Comparison of ENCODE assay signal across 17 mouse cellular contexts in the genomic region with DNA sequence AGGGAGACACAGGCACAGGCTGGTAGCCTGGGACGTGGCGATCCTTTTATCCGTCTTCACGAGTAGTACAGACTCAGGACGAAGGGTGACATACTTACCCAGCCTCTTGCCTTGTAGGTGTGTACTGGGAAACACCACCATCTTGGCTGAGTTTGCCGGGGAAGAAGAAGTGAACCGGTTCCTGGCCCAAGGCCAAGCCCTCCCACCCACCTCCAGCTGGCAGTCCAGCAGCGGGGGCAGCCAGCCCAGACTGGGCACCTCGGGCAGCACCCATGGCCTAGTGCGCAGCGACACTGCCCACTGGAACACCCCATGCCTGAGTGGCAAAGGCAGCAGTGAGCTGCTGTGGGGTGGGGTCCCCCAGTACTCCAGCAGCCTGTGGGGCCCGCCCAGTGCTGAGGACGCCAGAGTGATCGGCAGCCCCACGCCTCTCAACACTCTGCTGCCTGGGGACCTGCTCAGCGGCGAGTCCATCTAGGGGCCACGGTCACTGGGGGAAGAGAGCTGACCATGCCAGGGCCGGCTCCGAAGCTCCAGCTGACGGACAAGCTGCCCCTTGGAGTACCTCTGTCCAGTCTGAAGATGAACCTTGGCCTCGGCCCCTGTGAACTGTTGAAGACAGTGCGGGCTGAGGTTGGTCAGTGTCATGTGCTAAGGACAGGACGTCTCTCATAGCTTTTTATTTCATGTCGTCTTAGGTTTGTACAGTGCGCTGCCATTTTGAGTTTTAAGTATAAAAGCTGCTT. TPM values are rescaled to one million over a fixed set of nuclear protein-coding genes. Genes with fewer than 3 reads are reported as not detected.
DNase-seq lines count a peak whose midpoint lies in the region; ATAC-seq and TF ChIP-seq lines count a peak whose summit lies in the region.
"Had no signal": no experiment of that assay in that cellular context is flagged by ENCODE, and none has a peak within 500 bp of the region (broad histone marks: within the 10 kb centered on the region; RNA-seq: fewer than 3 reads in every experiment).

No protein-coding gene starts in this region.

- WGBS in heart, embryonic 11.5 days (ENCODE audit: insufficient replicate concordance), result 91% methylated on average over 26 of the region's 26 CpGs
- WGBS in limb, embryonic 15.5 days, result 89% methylated on average over 26 of the region's 26 CpGs
- 96% methylated on average over 26 of the region's 26 CpGs for WGBS in limb, embryonic 10.5 days
- 93% methylated on average over 26 of the region's 26 CpGs for WGBS in intestine, postnatal 0 days

- no peaks in the 10 kb centered on the region for H3K27me3 ChIP-seq in heart, embryonic 11.5 days (ENCODE audit: control insufficient read depth, insufficient read depth, low read length)
- no peaks in the 10 kb centered on the region for H3K27me3 ChIP-seq in limb, embryonic 15.5 days
- no peaks in the 10 kb centered on the region for H3K27me3 ChIP-seq in limb, embryonic 10.5 days (ENCODE audit: low read depth, poor library complexity, severe bottlenecking)
- no peaks in the 10 kb centered on the region for H3K27me3 ChIP-seq in intestine, postnatal 0 days (replicated peaks; ENCODE audit: control insufficient read depth, insufficient read depth, low read length)
- H3K27me3 ChIP-seq: liver, embryonic 15.5 days; midbrain, embryonic 15.5 days; neural tube, embryonic 12.5 days had no signal

- H3K4me2 ChIP-seq in heart, embryonic 11.5 days, result no peak overlapping the region
- H3K4me2 ChIP-seq in limb, embryonic 15.5 days, result no peak overlapping the region
- no peak overlapping the region for H3K4me2 ChIP-seq in intestine, postnatal 0 days (replicated peaks; ENCODE audit: low read depth)
- H3K4me2 ChIP-seq: liver, embryonic 15.5 days; midbrain, embryonic 15.5 days; neural tube, embryonic 12.5 days had no signal

- peak; percentile 91 for DNase-seq in heart, adult 11 months
- no peak for DNase-seq in limb, embryonic 10.5 days (ENCODE audit: low spot score)
- DNase-seq in kidney, postnatal 25 days, result peak; percentile 58 to 82
- no peak for DNase-seq in heart, adult 9 months (ENCODE audit: low spot score in 2 of 2)
- DNase-seq in urinary bladder, postnatal 10 days (ENCODE audit: low spot score), result no peak
- DNase-seq: cerebellum, adult 11-12 months; heart, postnatal 36 days; thymus, postnatal 14 days had no signal

- H3K36me3 ChIP-seq in heart, embryonic 11.5 days (ENCODE audit: control insufficient read depth, insufficient read depth, low read length), result peaks cover 40% of the 10 kb centered on the region
- H3K36me3 ChIP-seq in limb, embryonic 15.5 days, result peaks cover 91% of the 10 kb centered on the region
- H3K36me3 ChIP-seq in limb, embryonic 10.5 days, result peaks cover 89% of the 10 kb centered on the region
- peaks cover 84% of the 10 kb centered on the region for H3K36me3 ChIP-seq in intestine, postnatal 0 days (ENCODE audit: control insufficient read depth, insufficient read depth)

- H3K9ac ChIP-seq in heart, embryonic 11.5 days (ENCODE audit: low read depth, low read length), result no peak overlapping the region
- no peak overlapping the region for H3K9ac ChIP-seq in limb, embryonic 15.5 days
- H3K9ac ChIP-seq in intestine, postnatal 0 days (ENCODE audit: low read depth, low read length), result no peak overlapping the region
- H3K9ac ChIP-seq: liver, embryonic 15.5 days; midbrain, embryonic 15.5 days; neural tube, embryonic 12.5 days had no signal

- TF ChIP-seq CTCF in intestine, postnatal 0 days (IDR thresholded peaks at IDR 0.05; ENCODE audit: low read depth), result no peak

- H3K27ac ChIP-seq in heart, embryonic 11.5 days (ENCODE audit: low read depth, low read length), result no peak overlapping the region; the same call in 1 of the 2 replicates
- H3K27ac ChIP-seq in limb, embryonic 15.5 days, result 0 out of 2 replicates have a peak overlapping the region, but pooled peaks have one; percentile 8
- H3K27ac ChIP-seq in limb, embryonic 10.5 days, result no peak overlapping the region
- peak overlapping the region; percentile 35; the same call in 1 of the 2 replicates for H3K27ac ChIP-seq in intestine, postnatal 0 days (ENCODE audit: low read depth, low read length)
- H3K27ac ChIP-seq: heart, embryonic 10.5 days; liver, embryonic 15.5 days; macrophage; midbrain, embryonic 15.5 days; neural tube, embryonic 12.5 days had no signal

- no peaks in the 10 kb centered on the region for H3K9me3 ChIP-seq in heart, embryonic 11.5 days (replicated peaks; ENCODE audit: control insufficient read depth, low read length)
- no peaks in the 10 kb centered on the region for H3K9me3 ChIP-seq in limb, embryonic 15.5 days
- no peaks in the 10 kb centered on the region for H3K9me3 ChIP-seq in limb, embryonic 10.5 days (replicated peaks)
- H3K9me3 ChIP-seq in intestine, postnatal 0 days (ENCODE audit: control insufficient read depth), result no peaks in the 10 kb centered on the region
- H3K9me3 ChIP-seq: heart, embryonic 10.5 days; liver, embryonic 15.5 days; midbrain, embryonic 15.5 days; neural tube, embryonic 12.5 days had no signal

- no peaks in the 10 kb centered on the region for H3K4me1 ChIP-seq in heart, embryonic 11.5 days (ENCODE audit: control insufficient read depth, insufficient read depth, low read length)
- H3K4me1 ChIP-seq in limb, embryonic 15.5 days, result no peaks in the 10 kb centered on the region
- H3K4me1 ChIP-seq in limb, embryonic 10.5 days, result no peaks in the 10 kb centered on the region
- H3K4me1 ChIP-seq in intestine, postnatal 0 days (replicated peaks; ENCODE audit: control insufficient read depth, insufficient read depth, low read length), result no peaks in the 10 kb centered on the region
- H3K4me1 ChIP-seq: midbrain, embryonic 15.5 days; neural tube, embryonic 12.5 days had no signal

- ATAC-seq in heart, embryonic 11.5 days (replicated peaks; ENCODE audit: insufficient number of reproducible peaks, low FRiP score, low TSS enrichment), result no peak
- ATAC-seq in limb, embryonic 15.5 days (ENCODE audit: insufficient number of reproducible peaks, low FRiP score, low TSS enrichment, low read depth), result no peak
- no peak for ATAC-seq in intestine, postnatal 0 days
- ATAC-seq: midbrain, embryonic 15.5 days had no signal

- H3K4me3 ChIP-seq in heart, embryonic 11.5 days (ENCODE audit: low read depth, low read length), result no peak overlapping the region
- no peak overlapping the region for H3K4me3 ChIP-seq in limb, embryonic 15.5 days
- H3K4me3 ChIP-seq in limb, embryonic 10.5 days, result no peak overlapping the region
- no peak overlapping the region for H3K4me3 ChIP-seq in intestine, postnatal 0 days (ENCODE audit: low read depth, low read length)
- H3K4me3 ChIP-seq: erythroblast, embryonic 14.5 days; heart, embryonic 10.5 days; liver, embryonic 15.5 days; midbrain, embryonic 15.5 days; neural tube, embryonic 12.5 days had no signal

RNA-seq across cellular contexts. Expression of a gene that starts 21.3 kb away (rescaled TPM):
- 4.4 and 4.5 TPM in 2 replicates for polyA plus RNA-seq in heart, embryonic 11.5 days (2014; fragmentation: Nextera tagmentation; extraction: Ambion mirVana)
- polyA plus RNA-seq in limb, embryonic 15.5 days (2015; fragmentation: Nextera tagmentation; extraction: Ambion mirVana), result 1.2 and 2.0 TPM in 2 replicates
- polyA plus RNA-seq in limb, embryonic 10.5 days (2016; fragmentation: Nextera tagmentation; extraction: Ambion mirVana), result 1.4 and 1.5 TPM in 2 replicates
- 18.2 TPM in 2 replicates for polyA plus RNA-seq in intestine, postnatal 0 days (2015; fragmentation: Nextera tagmentation; extraction: Ambion mirVana)

RNA-seq across cellular contexts. Expression of a gene that starts 21.5 kb away (rescaled TPM):
- polyA plus RNA-seq in heart, embryonic 11.5 days (2014; fragmentation: Nextera tagmentation; extraction: Ambion mirVana), result 23.8 and 26.2 TPM in 2 replicates
- polyA plus RNA-seq in limb, embryonic 15.5 days (2015; fragmentation: Nextera tagmentation; extraction: Ambion mirVana), result 24.5 and 25.9 TPM in 2 replicates
- polyA plus RNA-seq in limb, embryonic 10.5 days (2016; fragmentation: Nextera tagmentation; extraction: Ambion mirVana), result 25.1 and 28.2 TPM in 2 replicates
- polyA plus RNA-seq in intestine, postnatal 0 days (2015; fragmentation: Nextera tagmentation; extraction: Ambion mirVana), result 23.8 and 26.3 TPM in 2 replicates

RNA-seq across cellular contexts. Expression of a gene that starts 36.9 kb away (rescaled TPM):
- polyA plus RNA-seq in heart, embryonic 11.5 days (2014; fragmentation: Nextera tagmentation; extraction: Ambion mirVana), result 3.2 and 3.9 TPM in 2 replicates
- 0.55 TPM in 1 of 2 replicates, not detected in the other for polyA plus RNA-seq in limb, embryonic 15.5 days (2015; fragmentation: Nextera tagmentation; extraction: Ambion mirVana)
- 1.6 and 2.3 TPM in 2 replicates for polyA plus RNA-seq in limb, embryonic 10.5 days (2016; fragmentation: Nextera tagmentation; extraction: Ambion mirVana)
- not detected in 2 replicates for polyA plus RNA-seq in intestine, postnatal 0 days (2015; fragmentation: Nextera tagmentation; extraction: Ambion mirVana)
- polyA plus RNA-seq: macrophage; midbrain, embryonic 15.5 days had no signal

RNA-seq across cellular contexts. Expression of a gene that starts 48.9 kb away (rescaled TPM):
- polyA plus RNA-seq in heart, embryonic 11.5 days (2014; fragmentation: Nextera tagmentation; extraction: Ambion mirVana), result 0.34 and 0.62 TPM in 2 replicates
- polyA plus RNA-seq in limb, embryonic 15.5 days (2015; fragmentation: Nextera tagmentation; extraction: Ambion mirVana), result 0.50 and 0.71 TPM in 2 replicates
- polyA plus RNA-seq in limb, embryonic 10.5 days (2016; fragmentation: Nextera tagmentation; extraction: Ambion mirVana), result 0.23 and 0.58 TPM in 2 replicates
- polyA plus RNA-seq in intestine, postnatal 0 days (2015; fragmentation: Nextera tagmentation; extraction: Ambion mirVana), result 0.29 and 0.37 TPM in 2 replicates
- polyA plus RNA-seq: neural tube, embryonic 12.5 days had no signal

RNA-seq across cellular contexts. Expression of a gene that starts 48.9 kb away (rescaled TPM):
- 78.7 and 79.2 TPM in 2 replicates for polyA plus RNA-seq in heart, embryonic 11.5 days (2014; fragmentation: Nextera tagmentation; extraction: Ambion mirVana)
- 74.0 and 85.6 TPM in 2 replicates for polyA plus RNA-seq in limb, embryonic 15.5 days (2015; fragmentation: Nextera tagmentation; extraction: Ambion mirVana)
- polyA plus RNA-seq in limb, embryonic 10.5 days (2016; fragmentation: Nextera tagmentation; extraction: Ambion mirVana), result 24.4 and 31.3 TPM in 2 replicates
- polyA plus RNA-seq in intestine, postnatal 0 days (2015; fragmentation: Nextera tagmentation; extraction: Ambion mirVana), result 116 and 129 TPM in 2 replicates

Comparison
In these comparisons a context has a peak if more than half of its experiments do, and no peak if none do; other contexts are left out.
1. DNase-seq: peak in heart, adult 11 months (single experiment) and kidney, postnatal 25 days (2 of 2); none in limb, embryonic 10.5 days (single experiment), heart, adult 9 months (0 of 2) and urinary bladder, postnatal 10 days (single experiment).
2. H3K27ac ChIP-seq: peak in limb, embryonic 15.5 days (single experiment) and intestine, postnatal 0 days (single experiment); none in heart, embryonic 11.5 days (single experiment) and limb, embryonic 10.5 days (single experiment).